Mouse (Mus musculus): ENCODE measurements at regions not wholly inside any gene's neighbourhood (a gene's known extent, or its start where the extent isn't known, plus 50 kb on each side); places are given as distances from the start of the nearest gene placed in this dataset.

DNA sequence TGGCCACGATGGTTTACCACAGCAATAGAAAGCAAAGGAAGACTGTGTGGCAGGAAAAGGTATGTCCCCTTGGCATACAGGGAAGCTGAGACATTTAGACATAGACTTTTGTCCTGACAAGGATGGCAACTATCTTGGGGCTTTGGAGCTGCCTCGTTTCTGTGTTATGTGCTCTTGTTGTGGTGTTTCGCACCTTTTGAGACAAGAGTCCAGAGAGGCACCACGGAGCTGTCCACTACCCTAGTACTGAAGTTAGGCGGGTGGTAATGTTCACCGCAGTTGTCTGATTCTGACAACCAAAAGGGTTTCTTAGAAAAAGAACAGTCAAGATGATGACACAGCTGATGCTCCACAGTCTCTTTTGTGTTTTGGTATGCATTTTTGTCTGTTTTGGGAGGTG lies 90.9 kb upstream of the Got2 start:
- DNase-seq (ENCODE audit: low read depth, low spot score): no peak

DNA sequence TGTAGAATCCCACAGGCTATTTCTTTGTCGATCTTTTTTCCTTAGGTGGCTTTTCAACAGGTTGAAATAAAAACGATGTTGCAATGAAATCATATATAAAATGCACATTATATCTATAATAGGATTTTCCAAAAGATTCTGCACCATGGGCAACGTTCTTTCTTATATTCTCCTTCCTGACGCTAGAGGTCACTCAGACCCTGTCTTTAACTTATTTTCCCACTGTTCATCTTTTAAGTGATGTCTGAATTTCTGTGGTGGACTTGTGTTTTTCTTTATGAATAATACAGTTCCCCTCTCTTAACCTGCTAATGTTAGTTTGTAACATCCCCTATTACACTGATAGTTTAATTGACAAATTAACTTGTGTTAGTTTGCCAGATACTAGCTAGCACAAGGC lies 86.5 kb upstream of the Got2 start:
- no peak for DNase-seq (ENCODE audit: low read depth, low spot score)

DNA sequence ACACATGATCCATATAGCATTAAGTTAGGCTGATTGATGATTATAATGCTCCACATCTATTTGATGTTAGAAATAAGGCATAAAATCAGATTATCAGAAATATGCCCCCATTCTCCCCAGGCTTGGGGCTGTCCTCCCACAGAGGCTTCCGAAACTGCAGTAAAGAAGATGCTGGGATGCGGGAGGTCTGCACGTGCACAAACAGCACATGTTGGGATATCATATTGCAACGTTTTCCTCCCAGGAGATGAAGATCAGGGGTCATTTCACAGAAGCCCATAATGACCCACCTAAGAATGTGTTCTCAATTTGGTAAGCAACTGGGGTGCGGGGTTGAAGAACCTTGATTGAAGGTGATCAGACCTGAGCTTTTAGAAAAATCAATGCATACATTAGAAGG lies 85.9 kb upstream of the Got2 start:
- DNase-seq (ENCODE audit: low read depth, low spot score): no peak

DNA sequence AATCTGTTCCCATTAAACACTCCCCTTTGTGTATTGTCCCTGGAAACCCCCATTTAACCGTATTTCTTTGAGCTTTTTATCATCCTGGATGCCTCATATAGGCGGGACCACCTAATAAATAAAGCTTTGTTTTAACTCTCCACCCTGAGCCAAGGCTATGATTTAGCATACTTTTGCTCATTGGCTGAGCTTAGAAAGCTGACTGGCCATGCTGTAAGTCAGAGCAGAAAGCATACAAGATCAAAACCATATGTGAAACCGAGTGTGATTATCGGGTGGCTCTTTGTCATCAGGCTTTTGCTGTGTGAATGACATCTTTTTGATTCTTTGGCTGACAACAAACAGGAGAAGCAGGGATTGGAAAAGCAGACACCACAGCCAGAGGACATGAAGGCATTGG lies 85.2 kb upstream of the Got2 start:
- no peak for DNase-seq (ENCODE audit: low read depth, low spot score)

DNA sequence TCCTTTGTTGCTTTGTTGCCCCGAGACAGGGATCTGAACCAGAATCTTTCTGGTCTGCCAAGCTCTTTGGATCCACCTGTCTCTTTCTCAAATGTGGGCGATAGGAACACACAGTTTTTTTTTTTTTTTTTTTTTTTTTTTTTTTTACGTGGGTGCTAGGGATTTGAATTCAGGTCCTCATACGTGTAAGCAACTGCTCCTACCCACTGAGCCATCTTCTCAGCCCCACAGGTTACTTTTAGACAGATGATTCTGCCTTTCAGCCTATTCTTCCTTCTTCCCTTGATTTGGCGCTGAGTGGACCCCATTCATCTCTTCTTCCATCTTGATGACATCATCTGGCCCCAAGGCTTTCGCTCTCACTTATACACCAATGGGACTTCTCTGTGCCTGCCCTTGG lies 80.5 kb upstream of the Got2 start:
- no peak for DNase-seq (ENCODE audit: low read depth, low spot score)

DNA sequence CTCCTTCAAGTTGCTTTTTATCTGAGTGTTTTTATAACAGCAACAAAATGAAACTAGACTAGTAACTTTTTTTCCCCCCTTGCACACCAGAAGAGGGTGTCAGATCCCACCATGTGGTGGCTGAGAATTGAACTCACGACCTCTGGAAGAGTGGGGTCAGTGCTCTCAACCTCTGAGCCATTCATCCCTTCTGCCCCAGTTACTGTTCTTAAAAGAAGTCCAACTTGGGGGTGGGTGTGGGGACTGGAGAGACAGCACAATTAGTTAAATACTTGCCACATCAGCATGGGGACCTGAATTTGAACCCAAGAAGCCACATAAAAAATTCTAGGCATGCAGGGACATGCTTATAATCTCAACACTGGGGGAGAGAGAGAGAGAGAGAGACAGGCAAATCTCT lies 78.1 kb upstream of the Got2 start:
- DNase-seq (ENCODE audit: low read depth, low spot score): no peak

DNA sequence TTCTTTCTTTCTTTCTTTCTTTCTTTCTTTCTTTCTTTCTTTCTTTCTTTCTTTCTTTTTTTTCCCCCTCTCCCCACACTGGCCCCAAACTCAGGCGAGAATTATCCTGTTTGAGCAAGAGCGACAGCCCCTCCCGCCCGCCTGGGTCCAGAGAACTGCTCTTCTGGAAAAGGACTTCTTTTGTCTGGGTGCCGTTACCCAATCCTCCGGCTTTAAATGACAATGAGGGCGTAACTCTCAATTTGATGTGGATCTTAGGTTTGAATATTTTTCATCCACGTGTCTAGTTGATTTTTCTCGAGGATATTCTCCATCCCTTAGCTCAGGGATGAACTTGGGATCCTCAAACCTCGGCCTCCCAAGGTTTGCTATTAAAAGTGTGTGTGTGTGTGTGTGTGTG lies 63.9 kb upstream of the Got2 start:
- no peak for DNase-seq (ENCODE audit: low read depth, low spot score)

DNA sequence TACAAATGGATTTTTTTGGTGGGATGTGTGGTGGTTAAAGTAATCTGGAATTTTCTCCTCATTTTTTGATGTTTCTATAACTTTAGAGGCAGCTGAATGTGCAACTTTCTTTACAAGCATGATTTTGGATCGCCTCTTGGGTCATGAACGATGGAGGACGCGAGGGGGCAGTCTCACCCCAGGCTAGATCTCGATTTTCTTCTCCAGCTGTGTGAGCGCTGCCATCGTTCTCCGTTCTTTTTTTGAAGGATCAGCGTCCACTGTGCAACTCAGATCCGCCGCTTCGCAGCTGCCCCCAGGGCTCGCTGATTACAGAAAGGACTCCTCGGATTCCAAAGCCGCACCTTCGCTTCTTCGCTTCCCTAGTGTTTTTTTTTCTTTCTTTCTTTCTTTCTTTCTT lies 63.4 kb upstream of the Got2 start:
- DNase-seq (ENCODE audit: low read depth, low spot score): peak; percentile 57
